Mouse (Mus musculus): ENCODE measurements around the gene Smdt1. TPM values are rescaled to one million over a fixed set of nuclear protein-coding genes. Genes with fewer than 3 reads are reported as not detected.

The Smdt1 gene
- polyA plus RNA-seq, 1 experiment from 2014 or later, result 214 TPM

DNA sequence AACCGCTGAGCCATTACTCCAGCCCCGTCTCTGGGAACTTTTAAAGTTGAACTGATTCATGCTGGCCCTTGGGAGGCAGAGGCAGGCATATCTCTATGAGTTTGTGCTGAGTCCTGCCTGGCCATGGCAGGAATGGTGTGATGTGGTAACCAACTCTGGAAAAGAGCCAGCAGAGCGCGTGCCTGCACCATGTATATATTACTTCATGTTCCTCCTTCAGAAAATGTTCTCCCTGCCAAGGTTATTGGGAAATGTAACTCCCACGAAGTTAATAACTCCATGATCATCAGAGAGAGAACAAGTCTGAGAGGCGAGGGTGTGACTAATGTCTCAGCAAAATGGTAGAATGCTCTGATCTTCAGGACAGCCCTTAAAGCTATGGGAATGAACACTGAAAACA lies 20.9 kb upstream of the Smdt1 start:
- no peak overlapping the region for H3K27ac ChIP-seq (replicated peaks; ENCODE audit: low read depth, low read length)
- DNase-seq (ENCODE audit: low spot score), result no peak
- H3K9ac ChIP-seq (replicated peaks; ENCODE audit: low read length), result no peak overlapping the region
- no peaks in the 10 kb centered on the region for H3K9me3 ChIP-seq (replicated peaks; ENCODE audit: control insufficient read depth, low read length)
- no peaks in the 10 kb centered on the region for H3K27me3 ChIP-seq (ENCODE audit: control insufficient read depth, insufficient read depth, low read length)
- no peaks in the 10 kb centered on the region for H3K36me3 ChIP-seq (replicated peaks; ENCODE audit: control insufficient read depth, insufficient read depth, low read depth, low read length)
- no peak overlapping the region for H3K4me3 ChIP-seq (ENCODE audit: low read depth, low read length)
- WGBS, result 87% methylated on average over 6 of the region's 6 CpGs
- no peaks in the 10 kb centered on the region for H3K4me1 ChIP-seq (ENCODE audit: control insufficient read depth, insufficient read depth, low read length)
- ATAC-seq (replicated peaks; ENCODE audit: insufficient number of reproducible peaks, low FRiP score, low TSS enrichment, low read depth), result no peak
- no peak overlapping the region for H3K4me2 ChIP-seq (ENCODE audit: low read depth, low read length)

DNA sequence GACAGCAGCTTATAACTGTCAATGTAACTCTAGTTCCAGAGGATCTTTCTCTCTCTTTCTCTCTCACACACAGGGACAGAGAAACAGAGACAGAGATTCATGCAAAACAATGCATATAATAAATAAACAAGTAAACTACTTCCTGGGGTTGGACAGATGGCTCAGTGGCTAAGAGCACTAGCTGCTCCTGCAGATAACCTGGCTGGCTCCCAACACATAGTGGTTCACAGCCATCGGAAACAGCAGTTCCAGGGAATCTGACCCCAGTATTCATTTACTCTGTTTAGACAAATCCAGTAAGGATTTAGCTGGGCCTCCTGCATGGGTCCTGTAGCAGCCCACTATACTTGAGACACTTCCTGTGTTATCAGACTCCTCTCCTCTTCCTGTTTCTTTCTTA lies 19.1 kb upstream of the Smdt1 start:
- no peak overlapping the region for H3K27ac ChIP-seq (replicated peaks; ENCODE audit: low read depth, low read length)
- 81% methylated on average over 1 of the region's 1 CpGs for WGBS

DNA sequence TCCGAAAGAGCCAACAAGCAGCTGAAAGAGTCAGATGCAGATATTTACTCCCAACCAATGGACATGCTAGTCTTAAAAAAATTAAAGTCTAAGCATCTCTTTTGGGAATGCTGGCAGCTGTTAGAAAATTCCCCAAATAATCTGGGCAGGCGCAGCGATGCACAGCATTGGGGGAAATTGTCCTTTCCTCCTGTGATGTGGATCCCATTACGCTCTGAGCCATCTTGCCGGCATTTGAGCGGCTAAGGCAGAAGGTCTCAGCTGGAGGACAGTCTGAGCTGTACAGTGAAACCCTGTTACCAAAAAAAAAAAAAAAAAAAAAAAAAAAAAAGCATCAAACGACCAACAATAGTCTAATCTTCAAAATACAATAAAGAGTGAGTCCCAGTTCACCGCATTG lies 16.6 kb upstream of the Smdt1 start:
- WGBS, result 73% methylated on average over 8 of the region's 8 CpGs
- Histone ChIP-seq H3K36me3 (replicated peaks; ENCODE audit: control insufficient read depth, insufficient read depth, low read depth, low read length) (no peaks in the 10 kb centered on the region), H3K27ac (replicated peaks; ENCODE audit: low read depth, low read length) (no peak overlapping the region), H3K9me3 (replicated peaks; ENCODE audit: control insufficient read depth, low read length) (no peaks in the 10 kb centered on the region), H3K27me3 (ENCODE audit: control insufficient read depth, insufficient read depth, low read length) (no peaks in the 10 kb centered on the region), H3K4me2 (ENCODE audit: low read depth, low read length) (no peak overlapping the region), H3K9ac (replicated peaks; ENCODE audit: low read length) (no peak overlapping the region), H3K4me3 (ENCODE audit: low read depth, low read length) (no peak overlapping the region), H3K4me1 (ENCODE audit: control insufficient read depth, insufficient read depth, low read length) (no peaks in the 10 kb centered on the region)
- no peak for ATAC-seq (replicated peaks; ENCODE audit: insufficient number of reproducible peaks, low FRiP score, low TSS enrichment, low read depth)
- DNase-seq (ENCODE audit: low spot score), result no peak

More for the DNA sequence above, 19.1 kb upstream of the Smdt1 start:
- no peaks in the 10 kb centered on the region for H3K4me1 ChIP-seq (ENCODE audit: control insufficient read depth, insufficient read depth, low read length)
- H3K36me3 ChIP-seq (replicated peaks; ENCODE audit: control insufficient read depth, insufficient read depth, low read depth, low read length), result no peaks in the 10 kb centered on the region
- H3K4me2 ChIP-seq (ENCODE audit: low read depth, low read length), result no peak overlapping the region
- H3K9ac ChIP-seq (replicated peaks; ENCODE audit: low read length), result no peak overlapping the region
- no peaks in the 10 kb centered on the region for H3K27me3 ChIP-seq (ENCODE audit: control insufficient read depth, insufficient read depth, low read length)
- ATAC-seq (replicated peaks; ENCODE audit: insufficient number of reproducible peaks, low FRiP score, low TSS enrichment, low read depth) (no peak), DNase-seq (ENCODE audit: low spot score) (no peak)
- no peak overlapping the region for H3K4me3 ChIP-seq (ENCODE audit: low read depth, low read length)
- H3K9me3 ChIP-seq (replicated peaks; ENCODE audit: control insufficient read depth, low read length), result no peaks in the 10 kb centered on the region

DNA sequence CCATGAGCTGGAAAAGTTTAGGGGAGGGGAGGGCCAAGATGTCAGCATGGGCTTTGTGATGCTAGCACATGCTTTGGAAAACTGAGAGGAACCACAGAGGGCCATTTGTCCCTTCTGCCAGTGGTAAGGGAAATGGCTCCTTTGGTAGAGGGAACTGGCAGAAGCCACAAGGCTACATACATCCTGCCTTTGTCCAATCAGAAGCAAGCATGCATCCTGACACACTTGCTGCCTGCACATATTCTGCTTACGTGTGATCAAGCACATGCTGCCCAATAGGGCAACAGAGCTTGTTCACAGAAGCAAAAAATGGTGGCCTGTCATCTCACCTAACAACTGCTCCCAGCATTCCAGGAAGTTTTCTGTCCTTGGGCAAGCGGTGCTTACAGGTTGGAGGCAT lies 13.4 kb upstream of the Smdt1 start:
- Histone ChIP-seq H3K27ac (replicated peaks; ENCODE audit: low read depth, low read length) (no peak overlapping the region), H3K9ac (replicated peaks; ENCODE audit: low read length) (no peak overlapping the region), H3K36me3 (replicated peaks; ENCODE audit: control insufficient read depth, insufficient read depth, low read depth, low read length) (no peaks in the 10 kb centered on the region), H3K4me1 (ENCODE audit: control insufficient read depth, insufficient read depth, low read length) (no peaks in the 10 kb centered on the region), H3K27me3 (ENCODE audit: control insufficient read depth, insufficient read depth, low read length) (no peaks in the 10 kb centered on the region), H3K9me3 (replicated peaks; ENCODE audit: control insufficient read depth, low read length) (no peaks in the 10 kb centered on the region), H3K4me3 (ENCODE audit: low read depth, low read length) (no peak overlapping the region), H3K4me2 (ENCODE audit: low read depth, low read length) (no peak overlapping the region)
- DNase-seq (ENCODE audit: low spot score) (no peak), ATAC-seq (replicated peaks; ENCODE audit: insufficient number of reproducible peaks, low FRiP score, low TSS enrichment, low read depth) (no peak)
- WGBS, result 74% methylated on average over 2 of the region's 2 CpGs

DNA sequence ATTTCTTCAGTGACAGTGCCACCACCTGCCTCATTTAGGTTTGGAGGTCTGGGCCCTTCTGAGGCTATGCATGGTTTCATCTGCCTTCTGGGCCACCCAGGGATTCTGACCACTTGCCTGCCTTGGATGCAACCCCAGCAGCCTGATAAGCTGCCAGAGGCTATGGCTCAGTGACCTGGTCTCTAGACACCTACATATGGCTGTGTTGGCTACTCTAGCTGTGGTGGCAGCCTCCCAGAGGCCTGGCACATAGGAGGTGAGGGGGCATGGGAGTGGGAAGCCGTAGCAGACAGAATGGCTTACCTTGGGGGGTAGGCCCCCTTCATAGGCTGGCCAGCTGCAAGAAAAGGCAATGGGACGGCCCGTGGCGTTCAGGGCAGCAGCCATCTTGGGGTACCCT lies 3.6 kb upstream of the Smdt1 start:
- Histone ChIP-seq H3K4me1 (ENCODE audit: control insufficient read depth, insufficient read depth, low read length) (no peaks in the 10 kb centered on the region), H3K9me3 (replicated peaks; ENCODE audit: control insufficient read depth, low read length) (no peaks in the 10 kb centered on the region), H3K4me3 (ENCODE audit: low read depth, low read length) (no peak overlapping the region), H3K4me2 (ENCODE audit: low read depth, low read length) (no peak overlapping the region), H3K27ac (replicated peaks; ENCODE audit: low read depth, low read length) (no peak overlapping the region), H3K27me3 (ENCODE audit: control insufficient read depth, insufficient read depth, low read length) (no peaks in the 10 kb centered on the region), H3K36me3 (replicated peaks; ENCODE audit: control insufficient read depth, insufficient read depth, low read depth, low read length) (no peaks in the 10 kb centered on the region), H3K9ac (replicated peaks; ENCODE audit: low read length) (no peak overlapping the region)
- 91% methylated on average over 4 of the region's 4 CpGs for WGBS
- no peak for ATAC-seq (replicated peaks; ENCODE audit: insufficient number of reproducible peaks, low FRiP score, low TSS enrichment, low read depth)
- DNase-seq (ENCODE audit: low spot score), result no peak

DNA sequence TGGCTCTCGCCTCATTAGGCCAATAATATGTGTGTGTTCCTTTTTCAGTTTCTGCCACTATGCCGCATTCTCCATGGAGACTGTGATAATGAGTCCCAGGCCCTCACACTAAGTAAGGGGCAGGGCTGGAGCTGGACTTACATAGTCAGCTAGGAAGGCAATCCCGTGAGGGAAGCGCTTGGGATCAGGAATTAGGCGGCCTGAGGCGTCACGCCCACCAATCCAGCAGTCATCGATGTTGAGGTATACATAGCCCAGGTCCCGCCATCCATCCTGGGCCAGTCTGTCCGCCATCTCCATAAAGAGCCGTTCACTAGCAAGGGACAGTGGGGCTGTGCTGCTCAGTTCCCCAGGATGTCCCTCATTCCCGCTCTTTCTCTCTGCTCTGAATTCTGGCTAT lies 2.1 kb upstream of the Smdt1 start:
- Histone ChIP-seq H3K4me2 (ENCODE audit: low read depth, low read length) (no peak overlapping the region), H3K4me1 (ENCODE audit: control insufficient read depth, insufficient read depth, low read length) (no peaks in the 10 kb centered on the region), H3K4me3 (ENCODE audit: low read depth, low read length) (no peak overlapping the region), H3K36me3 (replicated peaks; ENCODE audit: control insufficient read depth, insufficient read depth, low read depth, low read length) (no peaks in the 10 kb centered on the region), H3K9ac (replicated peaks; ENCODE audit: low read length) (no peak overlapping the region), H3K27me3 (ENCODE audit: control insufficient read depth, insufficient read depth, low read length) (peaks cover 4% of the 10 kb centered on the region; the same call in 1 of the 2 replicates), H3K27ac (replicated peaks; ENCODE audit: low read depth, low read length) (no peak overlapping the region), H3K9me3 (replicated peaks; ENCODE audit: control insufficient read depth, low read length) (no peaks in the 10 kb centered on the region)
- no peak for DNase-seq (ENCODE audit: low spot score)
- ATAC-seq (replicated peaks; ENCODE audit: insufficient number of reproducible peaks, low FRiP score, low TSS enrichment, low read depth), result no peak
- WGBS, result 71% methylated on average over 12 of the region's 12 CpGs

DNA sequence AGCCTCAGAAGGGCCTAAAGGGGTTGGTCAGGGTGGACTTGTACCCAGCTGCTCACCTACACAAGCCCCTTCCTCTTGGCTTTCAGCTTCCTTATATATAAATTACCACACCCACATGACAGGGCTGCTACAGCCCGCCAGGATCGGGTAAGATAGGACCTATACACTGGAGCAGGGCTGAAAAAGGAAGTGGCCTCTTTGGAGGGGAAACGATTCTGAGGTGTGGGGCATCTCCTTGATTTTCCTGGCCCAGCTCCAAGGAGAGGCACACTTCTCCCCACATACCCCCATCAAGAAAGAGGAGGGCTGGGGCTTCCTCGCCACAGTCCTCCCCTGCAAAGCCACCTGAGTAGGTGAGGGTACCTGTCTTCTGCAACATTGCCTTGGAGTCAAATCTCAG lies 884 bp upstream of the Smdt1 start:
- Histone ChIP-seq H3K4me1 (ENCODE audit: control insufficient read depth, insufficient read depth, low read length) (no peaks in the 10 kb centered on the region), H3K9ac (replicated peaks; ENCODE audit: low read length) (peak overlapping the region; percentile 62), H3K9me3 (replicated peaks; ENCODE audit: control insufficient read depth, low read length) (no peaks in the 10 kb centered on the region), H3K36me3 (replicated peaks; ENCODE audit: control insufficient read depth, insufficient read depth, low read depth, low read length) (no peaks in the 10 kb centered on the region), H3K4me2 (ENCODE audit: low read depth, low read length) (peak overlapping the region; percentile 62), H3K27me3 (ENCODE audit: control insufficient read depth, insufficient read depth, low read length) (peaks cover 4% of the 10 kb centered on the region; the same call in 1 of the 2 replicates), H3K4me3 (ENCODE audit: low read depth, low read length) (peak overlapping the region; percentile 52), H3K27ac (replicated peaks; ENCODE audit: low read depth, low read length) (no peak overlapping the region)
- ATAC-seq (replicated peaks; ENCODE audit: insufficient number of reproducible peaks, low FRiP score, low TSS enrichment, low read depth) (no peak), DNase-seq (ENCODE audit: low spot score) (no peak)
- 53% methylated on average over 4 of the region's 4 CpGs for WGBS

DNA sequence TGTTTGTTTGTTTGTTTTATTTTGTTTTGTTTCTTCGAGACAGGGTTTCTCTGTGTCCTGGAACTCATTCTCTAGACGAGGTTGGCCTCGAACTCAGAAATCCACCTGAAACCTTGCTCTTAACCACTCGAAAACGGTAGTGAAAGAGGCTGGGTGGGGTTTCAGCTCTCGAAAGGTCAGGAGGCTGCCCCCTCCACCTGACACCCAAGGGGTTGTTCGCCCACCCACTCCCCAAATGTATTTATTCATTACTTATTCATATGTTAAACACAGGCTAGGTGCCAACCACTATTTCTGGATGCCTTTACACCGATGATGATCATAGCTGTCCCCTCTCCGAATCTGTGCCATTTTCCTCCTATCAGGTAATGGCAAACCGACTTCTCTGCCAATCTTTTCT lies 391 bp downstream of the Smdt1 start:
- H3K27ac ChIP-seq (replicated peaks; ENCODE audit: low read depth, low read length), result no peak overlapping the region

More for the DNA sequence above, 391 bp downstream of the Smdt1 start:
- H3K4me1 ChIP-seq (ENCODE audit: control insufficient read depth, insufficient read depth, low read length), result no peaks in the 10 kb centered on the region
- H3K9me3 ChIP-seq (replicated peaks; ENCODE audit: control insufficient read depth, low read length), result no peaks in the 10 kb centered on the region
- WGBS, result 55% methylated on average over 10 of the region's 10 CpGs
- H3K4me2 ChIP-seq (ENCODE audit: low read depth, low read length), result peak overlapping the region; percentile 62
- ATAC-seq (replicated peaks; ENCODE audit: insufficient number of reproducible peaks, low FRiP score, low TSS enrichment, low read depth) (no peak), DNase-seq (ENCODE audit: low spot score) (no peak)
- peak overlapping the region; percentile 52 for H3K4me3 ChIP-seq (ENCODE audit: low read depth, low read length)
- peaks cover 4% of the 10 kb centered on the region; the same call in 1 of the 2 replicates for H3K27me3 ChIP-seq (ENCODE audit: control insufficient read depth, insufficient read depth, low read length)
- H3K36me3 ChIP-seq (replicated peaks; ENCODE audit: control insufficient read depth, insufficient read depth, low read depth, low read length), result no peaks in the 10 kb centered on the region
- no peak overlapping the region; the same call in 1 of the 2 replicates for H3K9ac ChIP-seq (replicated peaks; ENCODE audit: low read length)
